Mouse (Mus musculus) cerebellum, adult 11-12 months (tissue): ENCODE data around the gene Eef1akmt3.
"Not testable (repeated sequence)": the region's sequence is repeated elsewhere in the genome, so short reads cannot be mapped to it uniquely, and the experiment has no call there.

Experiments used
- DNase-seq: peaks from one replicate; pipeline ENCODE4 v3.0.0; 2022

The Eef1akmt3 gene

DNA sequence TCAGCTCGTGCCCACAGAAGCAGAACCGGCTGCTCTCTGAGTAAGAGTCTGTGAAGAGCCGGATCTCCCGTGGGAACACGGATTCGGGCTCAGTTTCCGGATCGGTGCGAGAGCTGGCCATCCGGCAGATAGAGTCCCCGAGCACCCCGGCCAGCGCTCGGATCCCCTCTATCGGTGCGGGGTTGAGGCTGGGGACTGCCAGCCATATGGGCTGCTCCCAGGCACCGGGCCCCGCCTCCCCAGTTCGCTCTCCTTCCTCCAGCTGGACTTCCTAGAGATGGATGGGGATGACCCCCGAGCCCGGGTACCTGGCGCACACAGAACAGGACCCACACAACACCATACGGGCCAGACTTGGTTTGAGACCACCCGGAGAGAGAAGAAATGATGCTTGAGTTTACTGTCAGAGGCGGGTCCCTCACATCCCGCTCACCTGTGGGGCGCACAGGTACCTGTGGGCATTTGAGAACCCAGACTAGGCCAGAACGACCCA lies at the start of gene Eef1akmt3, which contains the start of gene Mettl1:
Gene Eef1akmt3, minus strand, starts transcription at position 240 of the 493 bp plus-strand sequence.
Gene Mettl1, plus strand, starts transcription at position 141 of the 493 bp plus-strand sequence.
- DNase-seq: no peak

DNA sequence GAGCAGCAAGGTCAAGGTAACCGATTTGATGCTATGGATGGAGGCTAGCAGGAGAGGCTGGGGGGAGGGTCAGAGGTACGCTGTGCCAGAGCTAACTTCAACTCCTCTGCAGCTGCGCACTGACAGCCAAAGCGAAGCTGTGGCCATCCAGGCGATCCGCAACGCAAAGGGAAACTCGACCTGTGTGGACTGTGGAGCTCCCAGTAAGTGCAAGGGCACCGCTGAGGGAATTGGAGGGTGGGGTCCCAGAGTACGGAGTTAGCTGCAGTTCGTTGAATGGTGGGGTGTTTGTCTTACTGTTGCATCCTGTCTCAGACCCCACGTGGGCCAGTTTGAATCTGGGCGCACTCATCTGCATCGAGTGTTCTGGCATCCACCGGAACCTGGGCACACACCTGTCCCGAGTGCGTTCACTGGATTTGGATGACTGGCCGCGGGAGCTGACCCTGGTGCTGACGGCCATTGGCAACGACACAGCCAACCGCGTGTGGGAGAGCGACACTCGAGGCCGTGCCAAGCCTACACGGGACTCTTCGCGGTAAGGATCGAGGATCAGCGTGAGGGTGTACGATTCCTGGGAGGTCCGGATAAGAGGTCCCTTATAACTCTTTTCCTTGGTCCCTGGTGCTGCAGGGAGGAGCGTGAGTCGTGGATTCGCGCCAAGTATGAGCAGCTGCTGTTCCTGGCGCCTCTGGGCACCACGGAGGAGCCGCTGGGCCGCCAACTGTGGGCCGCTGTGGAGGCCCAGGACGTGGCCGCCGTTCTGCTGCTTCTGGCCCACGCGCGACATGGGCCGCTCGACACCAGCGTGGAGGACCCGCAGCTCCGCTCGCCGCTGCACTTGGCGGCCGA lies 49.5 kb upstream of the Eef1akmt3 start:
- peak; percentile 52 for DNase-seq

DNA sequence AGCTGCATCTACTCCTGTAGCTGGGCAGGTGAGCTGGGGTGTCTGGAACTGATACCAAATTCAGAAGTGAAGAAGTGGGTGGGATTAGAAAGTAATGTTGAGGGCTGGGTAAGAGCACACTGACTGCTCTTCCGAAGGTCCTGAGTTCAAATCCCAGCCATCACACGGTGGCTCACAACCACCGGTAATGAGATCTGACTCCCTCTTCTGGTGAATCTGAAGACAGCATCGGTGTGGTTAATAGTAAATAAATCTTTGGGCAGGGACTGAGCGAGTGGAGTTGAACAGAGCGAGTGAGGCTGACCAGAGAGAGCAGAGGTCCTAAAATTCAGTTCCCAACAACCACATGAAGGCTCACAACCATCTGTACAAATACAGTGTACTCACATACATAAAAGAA lies 44.3 kb upstream of the Eef1akmt3 start:
- DNase-seq: no peak

DNA sequence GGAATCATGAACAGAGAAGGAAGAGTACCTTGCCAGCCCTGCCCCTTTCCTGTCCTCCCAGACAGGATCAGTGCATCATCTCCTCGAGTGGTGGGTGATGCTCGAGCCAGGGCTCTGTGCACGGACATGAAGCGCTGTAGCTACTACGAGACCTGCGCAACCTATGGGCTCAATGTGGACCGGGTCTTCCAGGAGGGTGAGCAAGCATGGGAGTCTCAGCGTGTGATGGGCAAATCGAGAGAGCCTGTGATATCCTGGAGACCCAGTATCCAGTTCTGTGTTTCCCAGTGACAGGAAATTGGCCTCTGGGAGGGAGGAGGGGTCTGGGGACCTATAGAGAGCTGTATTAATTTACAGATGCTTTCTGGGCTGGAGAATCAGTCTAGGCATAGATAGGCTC lies 43.7 kb upstream of the Eef1akmt3 start:
- DNase-seq: peak; percentile 36

DNA sequence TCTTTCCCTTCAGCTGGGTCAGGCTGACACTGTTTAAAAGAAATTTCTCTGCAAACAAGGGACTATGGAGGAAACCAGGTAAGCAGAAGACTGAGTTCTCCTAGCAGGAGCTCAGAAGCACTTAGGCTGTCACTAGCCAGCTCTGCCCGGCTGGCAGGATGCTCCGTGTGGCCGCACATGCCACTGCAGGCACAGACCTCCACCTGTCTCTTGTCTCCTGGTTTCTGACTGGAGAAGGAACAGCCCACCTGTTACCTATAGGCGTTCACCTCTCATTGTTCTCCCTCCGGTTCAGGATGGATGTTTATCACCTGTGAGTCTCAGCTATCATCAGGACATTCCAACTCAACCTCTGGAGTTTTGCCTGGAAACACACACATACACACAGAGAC lies 42.6 kb upstream of the Eef1akmt3 start:
- no peak for DNase-seq

DNA sequence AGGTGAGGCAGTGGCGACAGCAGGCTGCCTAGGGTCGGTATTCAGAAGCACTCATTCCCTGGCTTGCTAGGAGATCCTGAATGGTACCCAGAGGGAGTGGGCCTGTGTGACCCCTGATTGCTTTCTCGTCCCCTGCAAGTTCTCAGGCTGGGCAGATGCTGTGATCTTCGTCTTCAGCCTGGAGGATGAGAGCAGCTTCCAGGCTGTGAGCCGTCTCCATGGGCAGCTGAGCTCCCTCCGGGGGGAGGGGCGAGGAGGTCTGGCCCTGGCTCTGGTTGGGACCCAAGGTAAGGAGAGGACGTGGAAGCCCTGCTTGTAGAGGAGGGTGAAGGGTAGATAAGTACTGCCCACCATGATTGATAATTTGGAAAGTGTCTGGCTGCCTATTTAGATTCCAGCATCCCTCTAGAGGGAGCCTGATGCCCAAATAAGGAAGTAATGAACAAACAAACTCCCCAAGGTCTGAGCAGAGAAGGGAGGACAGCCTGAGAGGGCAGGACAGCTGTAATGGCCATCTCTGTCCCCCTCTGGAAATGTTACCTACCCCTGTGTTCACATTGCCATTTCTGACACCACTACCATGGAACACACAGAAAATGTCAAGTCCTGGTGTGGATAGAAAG lies 42.1 kb upstream of the Eef1akmt3 start:
- DNase-seq: no peak

DNA sequence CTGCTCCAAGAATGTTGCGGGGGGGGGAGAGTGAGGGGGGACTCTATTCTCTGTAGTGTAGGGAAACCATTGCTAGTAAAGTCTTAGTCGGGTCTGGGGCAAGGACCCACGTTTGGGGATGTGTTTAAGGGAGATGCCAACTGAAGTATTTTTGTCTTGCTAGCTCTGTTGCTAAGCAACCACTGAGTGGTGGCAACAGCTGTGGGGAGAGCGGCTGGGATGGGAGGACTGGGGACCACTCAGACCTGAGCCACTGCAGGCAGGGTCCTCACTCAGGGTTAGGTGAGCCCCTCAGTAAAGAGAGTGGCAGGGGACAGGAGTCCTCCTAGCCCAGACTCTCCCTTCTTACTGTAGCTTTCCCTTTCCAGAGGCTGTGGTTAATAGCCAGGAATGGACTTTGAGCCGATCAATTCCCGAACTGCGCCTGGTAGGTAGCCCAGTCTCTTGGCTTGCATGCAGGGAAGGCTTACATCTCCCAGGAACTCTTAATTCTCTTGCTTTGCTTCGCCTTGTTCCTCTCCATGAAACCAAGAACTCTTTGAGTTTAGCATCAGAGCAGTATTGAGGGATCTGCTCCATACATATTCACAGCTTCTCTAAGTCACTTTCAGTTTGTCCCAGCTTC lies 40.8 kb upstream of the Eef1akmt3 start:
- DNase-seq: no peak

DNA sequence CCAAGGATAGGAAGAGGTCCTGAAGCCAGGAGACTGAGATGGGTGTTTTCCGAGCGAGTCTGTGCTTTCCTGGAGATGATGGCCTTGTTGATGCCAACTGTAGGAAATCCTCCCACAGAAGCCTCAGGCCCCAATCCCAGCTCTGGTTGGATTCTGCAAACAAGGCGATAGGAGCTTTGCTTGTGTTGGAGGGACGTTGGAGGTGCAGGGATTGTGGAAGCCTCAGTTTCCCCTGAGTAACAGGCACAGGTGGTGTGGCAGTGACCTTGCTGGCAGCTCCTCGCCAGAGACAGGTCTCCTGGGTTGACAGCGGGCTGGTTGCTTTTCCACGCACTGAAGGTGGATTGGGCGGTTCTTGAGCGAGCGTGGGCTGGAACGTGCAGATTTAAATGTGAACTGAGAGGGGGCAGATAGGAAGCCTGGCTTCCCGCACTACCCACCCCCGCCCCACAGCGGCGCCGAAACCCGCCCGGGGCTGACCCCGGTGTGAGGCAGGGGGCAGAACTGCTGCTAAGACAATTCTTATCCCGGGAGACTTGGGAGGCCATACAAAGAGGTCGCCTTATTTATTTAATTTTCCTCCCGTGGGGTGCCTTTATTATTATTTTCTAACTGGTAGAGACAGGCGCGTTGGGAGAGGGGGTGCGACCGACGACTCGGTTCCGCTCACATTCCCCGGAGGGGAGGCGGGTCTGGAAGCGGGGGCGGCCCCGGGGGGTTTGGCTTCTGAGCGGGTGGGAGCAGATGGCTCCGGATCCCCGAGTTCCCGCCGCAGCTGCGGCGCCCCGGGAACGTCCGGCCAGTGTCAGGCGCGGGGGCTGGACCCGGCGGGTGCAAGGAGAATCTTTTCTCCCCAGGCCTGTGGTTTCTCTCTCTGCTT lies 39.8 kb upstream of the Eef1akmt3 start:
- peak; percentile 78 for DNase-seq

DNA sequence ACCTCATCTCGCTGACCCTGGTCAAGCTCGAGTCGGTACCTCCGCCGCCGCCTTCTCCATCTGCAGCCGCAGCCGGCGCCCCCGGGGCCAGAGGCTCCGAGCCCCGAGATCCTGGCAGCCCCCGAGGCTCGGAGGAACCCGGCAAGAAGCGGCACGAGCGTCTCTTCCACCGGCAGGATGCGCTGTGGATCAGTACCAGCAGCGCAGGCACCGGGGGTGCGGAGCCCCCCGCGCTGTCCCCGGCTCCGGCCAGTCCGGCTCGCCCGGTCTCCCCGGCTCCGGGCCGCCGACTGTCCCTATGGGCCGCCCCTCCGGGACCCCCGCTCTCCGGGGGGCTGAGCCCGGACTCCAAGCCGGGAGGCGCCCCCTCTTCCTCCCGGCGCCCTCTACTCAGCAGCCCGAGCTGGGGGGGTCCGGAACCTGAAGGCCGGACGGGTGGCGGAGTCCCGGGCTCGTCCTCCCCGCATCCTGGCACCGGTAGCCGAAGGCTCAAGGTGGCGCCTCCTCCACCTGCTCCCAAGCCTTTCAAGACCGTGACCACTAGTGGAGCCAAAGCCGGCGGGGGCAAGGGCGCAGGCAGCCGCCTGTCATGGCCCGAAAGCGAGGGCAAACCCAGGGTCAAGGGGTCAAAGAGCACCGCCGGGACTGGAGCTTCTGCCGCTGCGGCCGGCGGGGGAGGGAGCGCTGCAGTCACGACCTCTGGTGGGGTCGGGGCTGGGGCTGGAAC lies 38.5 kb upstream of the Eef1akmt3 start:
- DNase-seq: peak; percentile 80

DNA sequence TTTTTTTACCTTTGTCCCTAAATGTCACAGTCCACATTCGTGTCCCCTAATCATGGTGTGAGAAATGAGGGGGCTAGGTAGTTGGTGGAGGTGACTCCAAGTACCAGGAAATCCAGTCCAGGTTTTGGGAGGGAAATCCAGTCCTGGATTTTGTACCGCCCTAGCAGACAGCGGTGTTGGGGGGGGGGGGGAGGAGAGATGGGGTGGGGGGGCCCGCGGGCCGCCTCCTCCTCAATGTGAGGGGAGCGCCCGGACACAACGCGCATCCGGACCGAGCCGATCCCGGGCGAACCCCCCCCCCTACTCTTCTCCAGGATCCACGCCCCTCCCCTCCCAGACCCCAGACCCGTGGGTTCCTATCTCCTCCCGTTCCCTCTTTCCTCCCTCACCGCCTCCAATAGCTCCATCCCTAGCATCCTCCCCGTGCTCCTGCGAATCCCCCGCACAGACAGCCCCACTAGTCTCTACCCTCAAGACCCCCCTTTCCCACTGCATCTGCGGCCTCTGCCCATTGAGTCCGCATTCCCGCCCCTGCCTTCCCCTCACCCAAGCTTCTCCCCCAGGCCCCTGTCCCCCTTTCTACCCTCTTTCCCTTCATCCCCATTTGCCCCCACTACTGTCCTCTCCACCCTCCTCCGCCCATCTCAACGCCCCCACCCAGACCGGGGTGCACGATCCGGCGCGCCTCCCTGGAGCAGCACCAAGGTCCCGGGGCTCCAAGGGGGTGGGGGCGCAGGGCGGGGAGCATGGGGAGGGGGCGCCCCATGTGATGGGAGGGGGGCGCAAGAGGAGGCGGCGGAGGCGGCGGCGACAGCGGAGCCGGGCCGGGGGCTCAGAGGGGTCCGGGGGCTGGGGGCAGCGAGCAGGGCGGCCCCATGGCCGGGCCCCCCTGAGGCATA lies 37.6 kb upstream of the Eef1akmt3 start:
- DNase-seq: peak; percentile 72

DNA sequence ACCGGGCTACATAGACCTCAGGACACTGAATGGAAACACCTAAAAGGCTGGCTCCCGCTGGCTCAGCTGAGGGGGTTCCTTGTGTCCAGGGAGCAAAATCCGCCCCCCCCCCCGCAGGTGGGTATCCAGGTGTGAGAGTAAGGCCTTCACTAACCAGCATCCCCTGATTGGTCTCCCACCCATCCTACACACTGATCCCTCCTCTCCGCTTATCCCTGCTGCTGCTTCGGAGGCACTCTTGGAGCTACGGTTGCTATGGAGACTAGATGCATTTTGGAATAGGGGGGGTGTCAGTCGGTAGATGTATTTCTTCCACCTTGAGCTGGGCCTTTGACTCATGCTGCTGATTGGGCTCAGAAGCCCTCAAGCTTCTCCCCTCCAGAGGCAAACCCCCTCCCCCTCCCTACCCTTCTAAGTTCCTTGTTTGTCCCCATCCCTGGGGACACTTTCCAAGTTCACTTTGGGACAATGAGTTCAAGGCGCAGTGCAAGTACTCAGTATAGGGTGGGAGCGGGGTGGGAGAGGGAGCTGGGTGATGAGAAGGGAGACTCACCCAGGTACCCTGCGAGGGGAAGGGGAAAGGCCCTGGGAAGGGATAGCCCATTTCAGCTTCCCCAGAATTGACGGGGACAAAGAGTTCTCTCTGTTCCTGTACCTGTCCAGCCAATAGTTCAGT lies 36.8 kb upstream of the Eef1akmt3 start:
- peak; percentile 65 for DNase-seq

DNA sequence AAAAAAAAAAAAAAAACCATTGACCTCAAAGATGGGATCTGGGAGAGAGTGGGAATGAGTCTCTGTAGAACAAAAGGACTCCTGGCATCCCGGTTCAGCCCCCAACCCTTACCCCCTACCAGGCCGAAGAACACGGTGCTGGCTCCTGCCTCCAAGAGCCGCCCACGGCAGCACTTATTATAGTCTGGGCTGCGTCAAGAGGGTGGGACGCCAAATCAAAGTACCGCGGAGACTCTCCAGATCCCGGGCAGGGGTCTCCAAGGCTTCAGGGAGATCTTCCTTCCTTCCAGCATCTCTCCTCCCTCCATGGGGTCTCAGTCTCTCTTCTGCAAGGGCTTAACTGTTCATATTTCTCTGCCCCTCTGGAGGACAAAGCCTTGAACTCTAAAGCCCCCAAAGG lies 36.2 kb upstream of the Eef1akmt3 start:
- no peak for DNase-seq

DNA sequence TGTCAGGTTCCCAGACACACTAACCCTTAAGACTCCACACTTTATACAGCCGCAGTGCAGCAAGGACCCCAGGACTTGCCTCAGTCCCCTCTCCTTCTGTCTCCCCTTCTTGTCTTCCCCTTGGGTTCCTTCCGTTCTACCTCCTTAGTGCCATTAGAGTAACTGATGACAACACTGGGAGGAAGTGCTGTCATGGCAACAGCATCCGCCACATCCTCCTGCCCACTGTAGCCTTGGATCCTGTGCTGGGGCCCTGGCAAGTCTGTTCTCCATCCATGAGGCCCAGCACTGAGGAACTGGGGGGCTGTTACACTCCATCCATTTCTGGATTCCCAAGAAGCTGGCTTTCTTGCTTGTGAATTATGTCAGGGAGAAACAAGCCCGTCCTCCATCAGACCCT lies 34.8 kb upstream of the Eef1akmt3 start:
- DNase-seq: no peak

DNA sequence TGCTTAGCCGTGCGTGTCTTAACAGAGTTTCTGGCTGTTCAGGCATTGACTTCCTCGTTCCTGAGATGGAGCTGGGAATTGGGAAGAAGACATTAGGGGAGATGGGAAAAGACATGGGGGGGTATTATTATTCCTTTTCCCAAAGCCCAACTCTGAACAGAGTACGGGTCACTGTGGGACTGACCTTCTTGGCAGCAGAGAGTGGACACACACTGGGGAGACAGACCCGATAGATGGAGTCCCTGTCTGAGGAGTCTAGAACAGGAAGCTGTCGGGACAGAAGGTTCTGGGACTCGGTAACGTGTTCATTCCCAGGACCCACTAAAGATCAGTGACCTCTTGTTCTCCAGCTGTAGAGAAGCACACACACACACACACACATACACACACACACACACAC lies 34.3 kb upstream of the Eef1akmt3 start:
- DNase-seq: no peak

DNA sequence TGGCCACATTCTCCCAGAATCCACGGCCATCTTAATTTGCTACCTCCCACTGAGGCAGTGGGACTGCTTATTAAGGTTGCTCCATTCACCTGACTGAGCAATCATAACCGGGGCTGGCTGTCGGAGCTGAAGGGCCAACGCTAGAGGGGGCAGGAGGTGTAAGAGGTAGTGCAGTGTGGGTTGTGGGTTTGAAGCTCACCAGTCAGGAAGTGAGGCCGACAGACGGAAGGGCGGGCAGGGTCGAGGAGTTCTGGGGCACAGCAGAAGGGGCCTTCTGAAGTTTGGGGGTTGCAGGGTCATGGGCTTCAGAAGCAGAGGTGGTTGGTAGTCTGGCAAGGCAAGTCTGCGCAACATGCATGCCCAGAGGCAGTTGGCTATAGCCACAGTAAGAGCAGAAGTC lies 33.8 kb upstream of the Eef1akmt3 start, which contains the start of gene Agap2:
Gene Agap2, plus strand, starts transcription at position 205 of the 400 bp plus-strand sequence.
- no peak for DNase-seq

DNA sequence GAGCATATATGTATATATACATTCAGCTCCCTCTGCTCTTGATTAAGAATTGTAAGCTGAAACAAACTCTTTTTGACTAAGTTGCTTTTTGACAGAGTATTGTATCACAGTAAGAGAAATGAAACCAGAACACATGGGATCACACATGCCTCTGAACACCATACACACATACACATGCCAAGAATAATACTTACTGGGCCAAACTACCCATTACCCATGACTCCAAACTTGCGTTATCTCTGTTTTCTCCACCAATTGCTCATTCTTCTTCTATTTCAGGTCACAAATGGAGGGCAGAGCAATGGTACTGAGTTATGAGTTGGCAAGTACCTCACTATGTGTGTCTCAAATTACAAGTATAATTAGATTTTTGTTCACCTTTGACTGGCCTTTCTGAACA lies 32.7 kb upstream of the Eef1akmt3 start:
- DNase-seq: no peak

DNA sequence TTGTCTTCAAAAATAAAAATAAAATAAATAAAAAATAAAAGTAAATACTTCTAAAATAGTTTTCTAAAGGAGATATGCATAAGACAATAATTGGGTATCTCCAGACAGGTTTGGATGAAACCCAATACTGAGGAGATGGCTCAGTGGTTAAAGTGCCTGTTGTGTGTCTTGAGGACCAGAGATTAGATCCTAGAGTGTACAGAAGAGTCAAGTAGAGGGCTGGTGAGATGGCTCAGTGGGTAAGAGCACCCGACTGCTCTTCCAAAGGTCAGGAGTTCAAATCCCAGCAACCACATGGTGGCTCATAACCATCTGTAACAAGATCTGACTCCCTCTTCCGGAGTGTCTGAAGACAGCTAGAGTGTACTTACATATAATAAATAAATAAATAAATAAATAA lies 31.7 kb upstream of the Eef1akmt3 start:
- DNase-seq: not testable (repeated sequence)

DNA sequence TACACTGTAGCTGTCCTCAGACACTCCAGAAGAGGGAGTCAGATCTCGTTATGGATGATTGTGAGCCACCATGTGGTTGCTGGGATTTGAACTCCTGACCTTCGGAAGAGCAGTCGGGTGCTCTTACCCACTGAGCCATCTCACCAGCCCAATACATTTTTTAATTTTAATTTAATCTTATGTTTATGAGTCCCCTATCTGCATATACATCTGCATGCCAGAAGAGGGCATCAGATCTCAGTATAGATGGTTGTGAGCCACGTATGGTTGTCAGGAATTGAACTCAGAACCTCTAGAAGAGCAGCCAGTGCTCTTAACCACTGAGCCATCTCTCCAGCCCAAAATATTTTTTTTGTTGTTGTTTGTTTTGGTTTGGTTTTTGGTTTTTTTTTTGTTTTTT lies 31.0 kb upstream of the Eef1akmt3 start:
- not testable (repeated sequence) for DNase-seq

DNA sequence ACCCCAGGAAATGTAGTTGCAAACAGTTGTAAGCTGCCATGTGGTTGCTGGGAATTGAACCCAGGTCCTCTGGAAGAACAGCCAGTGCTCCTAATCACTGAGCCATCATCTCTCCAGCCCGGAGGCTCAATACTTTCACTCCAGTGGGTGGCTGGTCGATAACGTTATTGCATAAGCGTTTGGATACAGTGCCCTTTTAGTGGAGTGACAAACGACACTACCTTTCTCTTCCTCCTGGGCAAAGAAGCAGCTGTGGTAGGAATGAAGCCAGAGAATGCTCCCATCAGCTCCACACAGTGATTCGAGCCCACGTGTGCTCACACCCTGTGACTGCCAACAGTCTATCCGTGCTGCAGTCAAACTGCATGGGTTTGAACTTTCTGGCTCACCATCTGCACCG lies 29.9 kb upstream of the Eef1akmt3 start:
- DNase-seq: peak; percentile 39
